2 mouse cellular contexts compared by ENCODE assay signal in the genomic region with DNA sequence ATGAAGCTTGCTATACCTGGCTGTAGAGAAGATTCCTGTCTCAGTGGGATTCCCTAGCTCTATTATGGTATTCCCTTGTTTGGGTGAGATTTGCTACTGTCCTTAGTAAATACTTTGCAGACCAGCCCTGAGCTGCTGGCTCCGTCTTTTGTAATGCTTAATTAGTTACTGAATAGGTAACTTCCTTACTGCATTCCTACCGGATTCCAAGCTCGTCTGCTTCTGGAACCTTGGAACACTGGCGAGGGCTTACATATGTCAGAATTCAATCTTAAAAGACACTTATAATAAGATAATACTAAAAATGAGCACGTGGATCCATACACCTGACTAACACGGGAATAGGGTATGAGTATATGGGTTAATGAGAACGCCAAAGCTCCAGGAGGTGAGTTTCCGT. TPM values are rescaled to one million over a fixed set of nuclear protein-coding genes. Genes with fewer than 3 reads are reported as not detected.
"Had no signal": no experiment of that assay in that cellular context is flagged by ENCODE, and none has a peak within 500 bp of the region (broad histone marks: within the 10 kb centered on the region; RNA-seq: fewer than 3 reads in every experiment).

No protein-coding gene starts in this region.

RNA-seq across cellular contexts. Expression of a gene that starts 41.2 kb away (rescaled TPM):
- polyA plus RNA-seq: hindbrain, embryonic 10.5 days; limb, embryonic 12.5 days had no signal
